22 mouse cellular contexts compared by ENCODE assay signal in the genomic region with DNA sequence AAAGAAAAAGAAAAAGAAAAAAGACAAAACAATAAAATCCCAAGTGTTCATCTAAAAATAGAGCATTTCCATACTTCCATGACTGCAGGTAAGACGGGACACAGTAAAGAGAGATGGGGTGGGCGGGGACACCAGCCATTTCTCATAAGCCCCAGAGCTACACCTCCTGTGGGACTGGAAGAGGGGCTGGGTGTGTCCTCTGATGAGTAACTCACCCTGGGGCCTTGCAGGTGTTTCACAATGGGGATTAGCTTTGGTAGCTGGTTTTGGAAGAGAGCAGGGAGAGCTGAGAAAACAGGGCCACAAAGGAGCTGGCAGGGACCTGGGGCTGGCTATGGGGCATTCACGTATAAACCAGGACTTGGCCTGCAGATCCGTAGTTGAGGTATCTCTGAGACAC. TPM values are rescaled to one million over a fixed set of nuclear protein-coding genes. Genes with fewer than 3 reads are reported as not detected.
DNase-seq lines count a peak whose midpoint lies in the region; ATAC-seq and TF ChIP-seq lines count a peak whose summit lies in the region.
"Had no signal": no experiment of that assay in that cellular context is flagged by ENCODE, and none has a peak within 500 bp of the region (broad histone marks: within the 10 kb centered on the region; RNA-seq: fewer than 3 reads in every experiment).

No protein-coding gene starts in this region.

- 0 out of 2 replicates have a peak, but pooled peaks have one; percentile 54 for TF ChIP-seq EP300 in ES-Bruce4 (IDR thresholded peaks at IDR 0.05; ENCODE audit: insufficient read depth, low read depth, low read length)
- TF ChIP-seq EP300 in stomach, postnatal 0 days (optimal IDR thresholded peaks at IDR 0.05) = no peak
- no peak for TF ChIP-seq EP300 in heart, adult 2 months (IDR thresholded peaks at IDR 0.05; ENCODE audit: insufficient read depth, low read depth, low read length)

- TF ChIP-seq POLR2A in ES-Bruce4 (IDR thresholded peaks at IDR 0.05; ENCODE audit: insufficient read depth, low read length) = no peak
- TF ChIP-seq POLR2A in heart, adult 2 months (IDR thresholded peaks at IDR 0.05; ENCODE audit: insufficient read depth, low read depth, low read length) = no peak

- peak; percentile 40 for DNase-seq in 3T3-L1 (ENCODE audit: low read depth, low spot score)
- no peak for DNase-seq in stomach, postnatal 0 days (ENCODE audit: low spot score)
- no peak for DNase-seq in midbrain, postnatal 0 days (ENCODE audit: low spot score)
- no peak for DNase-seq in heart, adult 2 months
- DNase-seq: adrenal gland, postnatal 10 days; adrenal gland, postnatal 36 days; cerebellum, adult 18-20 months; cerebellum, adult 9-10 months; cerebellum, postnatal 25 days; gastrocnemius, postnatal 10 days; heart, adult 18-20 months; kidney, adult 11 months; kidney, adult 8-10 months had no signal

- H3K27ac ChIP-seq in ES-Bruce4 (ENCODE audit: insufficient read depth, low read length) = peak overlapping the region; percentile 22
- 0 out of 2 replicates have a peak overlapping the region, but pooled peaks have one; percentile 44 for H3K27ac ChIP-seq in embryonic facial prominence, embryonic 15.5 days (replicated peaks)
- H3K27ac ChIP-seq in stomach, postnatal 0 days (replicated peaks) = no peak overlapping the region
- no peak overlapping the region for H3K27ac ChIP-seq in midbrain, postnatal 0 days (ENCODE audit: low read depth, low read length)
- H3K27ac ChIP-seq in heart, adult 2 months = no peak overlapping the region
- H3K27ac ChIP-seq: forebrain, embryonic 10.5 days; forebrain, embryonic 13.5 days; heart, embryonic 10.5 days; hindbrain, embryonic 12.5 days; hindbrain, embryonic 15.5 days had no signal

- H3K27me3 ChIP-seq in ES-Bruce4 (ENCODE audit: control insufficient read depth, insufficient read depth, low read length, poor library complexity, severe bottlenecking) = no peaks in the 10 kb centered on the region
- no peaks in the 10 kb centered on the region for H3K27me3 ChIP-seq in embryonic facial prominence, embryonic 15.5 days
- no peaks in the 10 kb centered on the region for H3K27me3 ChIP-seq in stomach, postnatal 0 days (ENCODE audit: control insufficient read depth, insufficient read depth, low read length)
- no peaks in the 10 kb centered on the region for H3K27me3 ChIP-seq in midbrain, postnatal 0 days (ENCODE audit: insufficient read depth, low read length)
- no peaks in the 10 kb centered on the region for H3K27me3 ChIP-seq in heart, adult 2 months (ENCODE audit: control insufficient read depth, insufficient read depth, low read length)
- H3K27me3 ChIP-seq: forebrain, embryonic 13.5 days; hindbrain, embryonic 12.5 days; hindbrain, embryonic 15.5 days had no signal

- no peak overlapping the region for H3K4me3 ChIP-seq in ES-Bruce4 (ENCODE audit: low read depth, low read length)
- H3K4me3 ChIP-seq in embryonic facial prominence, embryonic 15.5 days (replicated peaks) = no peak overlapping the region
- no peak overlapping the region for H3K4me3 ChIP-seq in stomach, postnatal 0 days (ENCODE audit: low read depth, low read length)
- H3K4me3 ChIP-seq in midbrain, postnatal 0 days (ENCODE audit: low read depth, low read length) = no peak overlapping the region
- H3K4me3 ChIP-seq in heart, adult 2 months = no peak overlapping the region
- H3K4me3 ChIP-seq: erythroblast, embryonic 14.5 days; forebrain, embryonic 10.5 days; forebrain, embryonic 13.5 days; heart, embryonic 10.5 days; hindbrain, embryonic 12.5 days; hindbrain, embryonic 15.5 days had no signal

- peaks cover 4% of the 10 kb centered on the region for H3K4me1 ChIP-seq in ES-Bruce4 (ENCODE audit: control insufficient read depth, insufficient read depth, low read length)
- no peaks in the 10 kb centered on the region for H3K4me1 ChIP-seq in embryonic facial prominence, embryonic 15.5 days
- no peaks in the 10 kb centered on the region for H3K4me1 ChIP-seq in stomach, postnatal 0 days (replicated peaks; ENCODE audit: control insufficient read depth, insufficient read depth)
- H3K4me1 ChIP-seq in midbrain, postnatal 0 days (ENCODE audit: insufficient read depth, low read length) = no peaks in the 10 kb centered on the region
- H3K4me1 ChIP-seq in heart, adult 2 months (ENCODE audit: control insufficient read depth, insufficient read depth, low read length) = no peaks in the 10 kb centered on the region; the same call in 1 of the 2 replicates
- H3K4me1 ChIP-seq: forebrain, embryonic 10.5 days; forebrain, embryonic 13.5 days; heart, embryonic 10.5 days; hindbrain, embryonic 12.5 days; hindbrain, embryonic 15.5 days had no signal

- H3K9ac ChIP-seq in ES-Bruce4 (ENCODE audit: low read depth, poor library complexity, severe bottlenecking) = no peak overlapping the region
- no peak overlapping the region for H3K9ac ChIP-seq in embryonic facial prominence, embryonic 15.5 days
- H3K9ac ChIP-seq in stomach, postnatal 0 days (ENCODE audit: low read length) = no peak overlapping the region
- H3K9ac ChIP-seq in midbrain, postnatal 0 days (replicated peaks; ENCODE audit: low read length, poor library complexity, severe bottlenecking) = no peak overlapping the region
- no peak overlapping the region for H3K9ac ChIP-seq in heart, adult 2 months (ENCODE audit: low read depth, low read length)
- H3K9ac ChIP-seq: forebrain, embryonic 13.5 days; hindbrain, embryonic 12.5 days; hindbrain, embryonic 15.5 days had no signal

- no peaks in the 10 kb centered on the region for H3K9me3 ChIP-seq in ES-Bruce4 (replicated peaks; ENCODE audit: control insufficient read depth, insufficient read depth, low read length, poor library complexity, severe bottlenecking)
- H3K9me3 ChIP-seq in embryonic facial prominence, embryonic 15.5 days (replicated peaks) = no peaks in the 10 kb centered on the region
- no peaks in the 10 kb centered on the region for H3K9me3 ChIP-seq in stomach, postnatal 0 days (ENCODE audit: control insufficient read depth, low read length)
- H3K9me3 ChIP-seq in midbrain, postnatal 0 days (ENCODE audit: low read length) = no peaks in the 10 kb centered on the region
- H3K9me3 ChIP-seq: forebrain, embryonic 10.5 days; forebrain, embryonic 13.5 days; heart, embryonic 10.5 days; hindbrain, embryonic 12.5 days; hindbrain, embryonic 15.5 days had no signal

- H3K4me2 ChIP-seq in embryonic facial prominence, embryonic 15.5 days (replicated peaks) = no peak overlapping the region
- no peak overlapping the region for H3K4me2 ChIP-seq in stomach, postnatal 0 days (replicated peaks; ENCODE audit: low read depth)
- H3K4me2 ChIP-seq in midbrain, postnatal 0 days (ENCODE audit: low read depth, low read length, poor library complexity, severe bottlenecking) = no peak overlapping the region
- H3K4me2 ChIP-seq: forebrain, embryonic 13.5 days; hindbrain, embryonic 12.5 days; hindbrain, embryonic 15.5 days had no signal

- no peaks in the 10 kb centered on the region for H3K36me3 ChIP-seq in ES-Bruce4 (ENCODE audit: control insufficient read depth, insufficient read depth, low read length, poor library complexity, severe bottlenecking)
- peaks cover 63% of the 10 kb centered on the region for H3K36me3 ChIP-seq in embryonic facial prominence, embryonic 15.5 days
- H3K36me3 ChIP-seq in stomach, postnatal 0 days (ENCODE audit: control insufficient read depth, insufficient read depth, low read length) = peaks cover 7% of the 10 kb centered on the region; the same call in 1 of the 2 replicates
- H3K36me3 ChIP-seq in midbrain, postnatal 0 days (ENCODE audit: insufficient read depth, low read length) = peaks cover 44% of the 10 kb centered on the region
- no peaks in the 10 kb centered on the region for H3K36me3 ChIP-seq in heart, adult 2 months (ENCODE audit: control insufficient read depth, insufficient read depth, low read length)

- no peaks in the 10 kb centered on the region for H3K79me2 ChIP-seq in heart, adult 2 months (replicated peaks; ENCODE audit: control insufficient read depth, insufficient read depth, low read length)

- TF ChIP-seq CTCF in ES-Bruce4 (IDR thresholded peaks at IDR 0.05; ENCODE audit: low read depth, low read length) = no peak
- no peak for TF ChIP-seq CTCF in stomach, postnatal 0 days (IDR thresholded peaks at IDR 0.05; ENCODE audit: low read depth)
- no peak for TF ChIP-seq CTCF in midbrain, postnatal 0 days (IDR thresholded peaks at IDR 0.05)
- TF ChIP-seq CTCF in heart, adult 2 months (IDR thresholded peaks at IDR 0.05) = no peak

- no peak for ATAC-seq in embryonic facial prominence, embryonic 15.5 days (ENCODE audit: insufficient number of reproducible peaks, low FRiP score, low TSS enrichment, low read depth)
- 0 out of 2 replicates have a peak, but pooled peaks have one; percentile 22 for ATAC-seq in stomach, postnatal 0 days (ENCODE audit: low FRiP score, low TSS enrichment)
- no peak for ATAC-seq in midbrain, postnatal 0 days (ENCODE audit: low FRiP score)
- ATAC-seq: forebrain, embryonic 13.5 days; forebrain, embryonic 16.5 days had no signal

- 54% methylated on average over 4 of the region's 4 CpGs for WGBS in embryonic facial prominence, embryonic 15.5 days
- WGBS in stomach, postnatal 0 days = 67% methylated on average over 4 of the region's 4 CpGs
- WGBS in midbrain, postnatal 0 days = 73% methylated on average over 4 of the region's 4 CpGs
- WGBS in heart, adult 2 months = 83% methylated on average over 4 of the region's 4 CpGs

- intact Hi-C loops in heart, adult 2 months (cut with DNase I) = no loop called here

RNA-seq across cellular contexts. Expression of a gene that starts 35.3 kb away (rescaled TPM):
- 4.2 and 5.5 TPM in 2 replicates for polyA plus RNA-seq in ES-Bruce4 (2011; ENCODE audit: insufficient read depth, insufficient read length, low read depth, missing spikeins)
- polyA plus RNA-seq in embryonic facial prominence, embryonic 15.5 days (2015; fragmentation: Nextera tagmentation; extraction: Ambion mirVana) = 16.8 and 17.4 TPM in 2 replicates
- polyA plus RNA-seq in stomach, postnatal 0 days (2015; fragmentation: Nextera tagmentation; extraction: Ambion mirVana) = 4.6 and 5.2 TPM in 2 replicates
- 35.8 and 37.0 TPM in 2 replicates for total RNA-seq in midbrain, postnatal 0 days (2014; rRNA removed)
- 21.6 and 21.9 TPM in 2 replicates for polyA plus RNA-seq in midbrain, postnatal 0 days (2015; fragmentation: Nextera tagmentation; extraction: Ambion mirVana)
- 10 to 100 TPM; 30.4 to 33.5 TPM for total RNA-seq in heart, adult 2 months (2021)
- polyA plus RNA-seq in heart, adult 2 months (2012; rRNA removed) = 26.0 and 38.0 TPM in 2 replicates

Comparison
In these comparisons a context has a peak if more than half of its experiments do, and no peak if none do; other contexts are left out.
1. H3K27ac ChIP-seq: peak in ES-Bruce4 (single experiment) and embryonic facial prominence, embryonic 15.5 days (single experiment); none in stomach, postnatal 0 days (single experiment), midbrain, postnatal 0 days (single experiment) and heart, adult 2 months (single experiment).